Mouse (Mus musculus) kidney, postnatal 4 days (tissue): ENCODE measurements around the gene Veph1.

Experiments
- DNase-seq, 2 experiments: peaks; one replicate each; pipeline ENCODE4 v3.0.0; 2021; ENCODE audit warnings: mixed read lengths in 2 of 2

The Veph1 gene

DNA sequence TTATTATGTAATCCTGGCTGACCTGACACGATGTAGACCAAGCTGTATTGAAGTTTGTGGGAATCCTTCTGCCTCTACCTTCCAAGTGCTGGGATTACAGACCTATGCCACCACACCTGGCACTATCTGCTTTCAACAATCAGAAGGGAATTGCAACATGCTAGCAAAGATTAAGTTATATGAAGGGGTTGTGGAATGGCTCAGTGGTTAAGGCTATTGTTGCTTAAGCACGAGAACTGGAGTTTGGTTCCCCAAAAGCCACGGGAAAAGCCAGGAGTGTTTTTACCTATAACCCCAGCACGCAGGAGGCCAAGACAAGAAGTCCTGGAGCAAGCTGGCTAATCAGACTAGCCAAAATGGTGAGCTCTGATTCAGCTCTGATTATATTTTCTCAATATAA lies 291.6 kb downstream of the Veph1 start:
- no peak for DNase-seq

GRCm38 (mm10) chr3:66004220-66004951 lies 292.3 kb downstream of the Veph1 start:
- DNase-seq: no peak
